Mouse (Mus musculus): ENCODE measurements around the gene Gm7971.
"Not testable (repeated sequence)": the region's sequence is repeated elsewhere in the genome, so short reads cannot be mapped to it uniquely, and the experiment has no call there.

Gene Gm7971

DNA sequence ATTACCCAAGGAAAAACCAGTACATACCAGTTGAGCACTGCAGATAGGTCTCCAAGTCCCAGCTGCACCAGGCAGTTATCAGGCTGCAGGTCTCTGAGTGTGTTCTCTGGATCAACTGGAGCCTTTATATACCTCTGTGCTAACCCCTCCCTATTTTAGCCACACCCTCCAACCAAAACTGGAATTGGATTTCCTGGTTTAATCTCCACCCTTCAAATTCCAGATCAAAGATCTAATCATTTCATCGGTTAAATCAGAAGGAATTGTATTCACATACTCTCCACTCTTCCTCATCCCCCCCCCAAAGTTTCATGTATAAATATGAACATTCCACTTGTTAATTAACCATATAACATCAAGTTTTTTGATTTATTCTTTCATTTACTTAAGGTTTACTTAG lies at the start of gene Gm7971:
TSS of gene Gm7971 (minus strand) at position 101 of the 400 bp plus-strand sequence.
- DNase-seq (ENCODE audit: low spot score) = not testable (repeated sequence)

Data from urinary bladder, postnatal 25 days (tissue).